Mouse (Mus musculus): ENCODE data around the gene Slc38a3.
A peak's percentile ranks its signal among the peaks of the same experiment; 100 is the strongest.

- TF ChIP-seq POLR2A (IDR thresholded peaks at IDR 0.05; ENCODE audit: low read depth, low read length), result no peak
- TF ChIP-seq CTCF (conservative IDR thresholded peaks at IDR 0.05; ENCODE audit: insufficient read depth, insufficient read length, low read depth, low read length), result peak; percentile 40
Observed at GRCm38 (mm10) chr9:107625351-107626128, 43.8 kb downstream of the Slc38a3 start.

Data from kidney, adult 2 months (tissue).